11 mouse cellular contexts compared by ENCODE assay signal in genomic region chr15:92112455-92112854, GRCm38 (mm10).
A peak's percentile ranks its signal among the peaks of the same experiment; 100 is the strongest.
DNase-seq lines count a peak whose midpoint lies in the region; ATAC-seq lines count a peak whose summit lies in the region.
"Had no signal": no experiment of that assay in that cellular context is flagged by ENCODE, and none has a peak within 500 bp of the region (broad histone marks: within the 10 kb centered on the region; RNA-seq: fewer than 3 reads in every experiment).

No protein-coding gene starts in this region.

- no peak for DNase-seq in hindbrain, embryonic 10.5 days (ENCODE audit: low spot score)
- peak; percentile 3 for DNase-seq in lung, postnatal 10 days
- DNase-seq in lung, adult 18-20 months: no peak
- DNase-seq in cerebellum, postnatal 10 days: peak; percentile 25 to 52
- no peak for DNase-seq in heart, postnatal 14 days
- DNase-seq: gastrocnemius, postnatal 36 days; spleen, adult 18-20 months had no signal

- H3K36me3 ChIP-seq in hindbrain, embryonic 13.5 days: no peaks in the 10 kb centered on the region
- no peaks in the 10 kb centered on the region for H3K36me3 ChIP-seq in hindbrain, embryonic 10.5 days
- H3K36me3 ChIP-seq in limb, embryonic 12.5 days: no peaks in the 10 kb centered on the region

- no peak overlapping the region for H3K4me3 ChIP-seq in hindbrain, embryonic 13.5 days
- no peak overlapping the region for H3K4me3 ChIP-seq in hindbrain, embryonic 10.5 days
- no peak overlapping the region for H3K4me3 ChIP-seq in limb, embryonic 12.5 days (replicated peaks)
- H3K4me3 ChIP-seq: forebrain, embryonic 13.5 days had no signal

- H3K27ac ChIP-seq in hindbrain, embryonic 13.5 days: 0 out of 2 replicates have a peak overlapping the region, but pooled peaks have one; percentile 52
- H3K27ac ChIP-seq in hindbrain, embryonic 10.5 days: no peak overlapping the region
- peak overlapping the region; percentile 73; the same call in 1 of the 2 replicates for H3K27ac ChIP-seq in limb, embryonic 12.5 days
- H3K27ac ChIP-seq: forebrain, embryonic 13.5 days; macrophage had no signal

- H3K9ac ChIP-seq in hindbrain, embryonic 13.5 days: no peak overlapping the region
- no peak overlapping the region for H3K9ac ChIP-seq in limb, embryonic 12.5 days (replicated peaks)
- H3K9ac ChIP-seq: forebrain, embryonic 13.5 days had no signal

- H3K4me2 ChIP-seq in hindbrain, embryonic 13.5 days: no peak overlapping the region
- no peak overlapping the region for H3K4me2 ChIP-seq in limb, embryonic 12.5 days
- H3K4me2 ChIP-seq: forebrain, embryonic 13.5 days had no signal

- ATAC-seq in hindbrain, embryonic 13.5 days (ENCODE audit: low FRiP score): no peak
- ATAC-seq in limb, embryonic 12.5 days (ENCODE audit: insufficient number of reproducible peaks, insufficient read depth, low FRiP score, low TSS enrichment, low read depth): no peak
- ATAC-seq: forebrain, embryonic 13.5 days had no signal

- intact Hi-C loops in heart, postnatal 14 days (cut with DNase I): no loop called here

- no peaks in the 10 kb centered on the region for H3K9me3 ChIP-seq in hindbrain, embryonic 13.5 days
- H3K9me3 ChIP-seq in hindbrain, embryonic 10.5 days: no peaks in the 10 kb centered on the region
- no peaks in the 10 kb centered on the region for H3K9me3 ChIP-seq in limb, embryonic 12.5 days
- H3K9me3 ChIP-seq: forebrain, embryonic 13.5 days had no signal

- no peaks in the 10 kb centered on the region for H3K27me3 ChIP-seq in hindbrain, embryonic 13.5 days
- no peaks in the 10 kb centered on the region for H3K27me3 ChIP-seq in hindbrain, embryonic 10.5 days (ENCODE audit: insufficient read depth, poor library complexity, severe bottlenecking)
- no peaks in the 10 kb centered on the region for H3K27me3 ChIP-seq in limb, embryonic 12.5 days
- H3K27me3 ChIP-seq: forebrain, embryonic 13.5 days had no signal

- H3K4me1 ChIP-seq in hindbrain, embryonic 13.5 days (replicated peaks): 0 out of 2 replicates have a peak, but pooled peaks cover 2% of the 10 kb centered on the region
- 0 out of 2 replicates have a peak, but pooled peaks cover 3% of the 10 kb centered on the region for H3K4me1 ChIP-seq in hindbrain, embryonic 10.5 days (replicated peaks)
- H3K4me1 ChIP-seq in limb, embryonic 12.5 days (replicated peaks): peaks cover 13% of the 10 kb centered on the region
- H3K4me1 ChIP-seq: forebrain, embryonic 13.5 days had no signal

Comparison
In these comparisons a context has a peak if more than half of its experiments do, and no peak if none do; other contexts are left out.
1. DNase-seq: peak in lung, postnatal 10 days (single experiment) and cerebellum, postnatal 10 days (2 of 2); none in hindbrain, embryonic 10.5 days (single experiment), lung, adult 18-20 months (0 of 2) and heart, postnatal 14 days (0 of 2).